Mouse (Mus musculus): ENCODE results near the gene Gatd1. TPM values are rescaled to one million over a fixed set of nuclear protein-coding genes. Genes with fewer than 3 reads are reported as not detected.
"Not testable (repeated sequence)": the region's sequence is repeated elsewhere in the genome, so short reads cannot be mapped to it uniquely, and the experiment has no call there.

Gene Gatd1
- polyA plus RNA-seq, 1 experiment from 2014 or later = 63.7 TPM

- peaks cover 16% of the 10 kb centered on the region for H3K36me3 ChIP-seq (ENCODE audit: insufficient read depth, low read length)
- H3K4me1 ChIP-seq (ENCODE audit: insufficient read depth, low read length) = peaks cover 20% of the 10 kb centered on the region
- 87% methylated on average over 6 of the region's 6 CpGs for WGBS
- ATAC-seq (ENCODE audit: low FRiP score, low TSS enrichment) = no peak
- H3K4me2 ChIP-seq (replicated peaks; ENCODE audit: low read depth, low read length) = no peak overlapping the region
- H3K4me3 ChIP-seq (ENCODE audit: low read length) = no peak overlapping the region
- no peaks in the 10 kb centered on the region for H3K27me3 ChIP-seq (ENCODE audit: insufficient read depth, low read length)
- no peak overlapping the region for H3K27ac ChIP-seq (ENCODE audit: low read length)
- H3K9ac ChIP-seq (replicated peaks; ENCODE audit: low read length) = no peak overlapping the region
- H3K9me3 ChIP-seq (ENCODE audit: low read length) = no peaks in the 10 kb centered on the region
Observed at GRCm38 (mm10) chr7:141456739-141457138, 42.8 kb upstream of the Gatd1 start.

GRCm38 (mm10) chr7:141455610-141456314, 41.8 kb upstream of the Gatd1 start:
- H3K4me2 ChIP-seq (replicated peaks; ENCODE audit: low read depth, low read length) = peak overlapping the region; percentile 92
- H3K27ac ChIP-seq (ENCODE audit: low read length) = peak overlapping the region; percentile 82
- peak overlapping the region; percentile 70 for H3K9ac ChIP-seq (replicated peaks; ENCODE audit: low read length)
- H3K27me3 ChIP-seq (ENCODE audit: insufficient read depth, low read length) = no peaks in the 10 kb centered on the region
- ATAC-seq (ENCODE audit: low FRiP score, low TSS enrichment) = peak; percentile 35
- peaks cover 26% of the 10 kb centered on the region for H3K36me3 ChIP-seq (ENCODE audit: insufficient read depth, low read length)
- H3K4me1 ChIP-seq (ENCODE audit: insufficient read depth, low read length) = peaks cover 12% of the 10 kb centered on the region
- peak overlapping the region; percentile 77 for H3K4me3 ChIP-seq (ENCODE audit: low read length)
- under 1% methylated on average over 23 of the region's 23 CpGs for WGBS
- no peaks in the 10 kb centered on the region for H3K9me3 ChIP-seq (ENCODE audit: low read length)

GRCm38 (mm10) chr7:141454967-141455551, 41.1 kb upstream of the Gatd1 start, which contains the start of gene Pnpla2:
Gene Pnpla2 (plus strand): TSS chr7:141455198.
- under 1% methylated on average over 45 of the region's 45 CpGs for WGBS
- peak within 1 kb of the TSS; percentile 70 for H3K9ac ChIP-seq (replicated peaks; ENCODE audit: low read length)
- peak; percentile 84 for ATAC-seq (ENCODE audit: low FRiP score, low TSS enrichment)
- no peaks in the 10 kb centered on the region for H3K9me3 ChIP-seq (ENCODE audit: low read length)
- H3K4me1 ChIP-seq (ENCODE audit: insufficient read depth, low read length) = peaks cover 12% of the 10 kb centered on the region
- peak within 1 kb of the TSS; percentile 92 for H3K4me2 ChIP-seq (replicated peaks; ENCODE audit: low read depth, low read length)
- H3K27ac ChIP-seq (ENCODE audit: low read length) = peak within 1 kb of the TSS; percentile 82
- H3K4me3 ChIP-seq (ENCODE audit: low read length) = peak within 1 kb of the TSS; percentile 77
- no peaks in the 10 kb centered on the region for H3K27me3 ChIP-seq (ENCODE audit: insufficient read depth, low read length)
- peaks cover 33% of the 10 kb centered on the region for H3K36me3 ChIP-seq (ENCODE audit: insufficient read depth, low read length)

GRCm38 (mm10) chr7:141453636-141454035, 39.7 kb upstream of the Gatd1 start:
- H3K27me3 ChIP-seq (ENCODE audit: insufficient read depth, low read length) = no peaks in the 10 kb centered on the region
- H3K36me3 ChIP-seq (ENCODE audit: insufficient read depth, low read length) = peaks cover 31% of the 10 kb centered on the region
- no peak overlapping the region for H3K9ac ChIP-seq (replicated peaks; ENCODE audit: low read length)
- WGBS = 78% methylated on average over 2 of the region's 2 CpGs
- H3K9me3 ChIP-seq (ENCODE audit: low read length) = no peaks in the 10 kb centered on the region
- H3K4me1 ChIP-seq (ENCODE audit: insufficient read depth, low read length) = peaks cover 16% of the 10 kb centered on the region
- no peak overlapping the region for H3K4me3 ChIP-seq (ENCODE audit: low read length)
- H3K4me2 ChIP-seq (replicated peaks; ENCODE audit: low read depth, low read length) = no peak overlapping the region
- ATAC-seq (ENCODE audit: low FRiP score, low TSS enrichment) = no peak
- no peak overlapping the region for H3K27ac ChIP-seq (ENCODE audit: low read length)

GRCm38 (mm10) chr7:141451928-141452327, 38.0 kb upstream of the Gatd1 start:
- peaks cover 33% of the 10 kb centered on the region for H3K36me3 ChIP-seq (ENCODE audit: insufficient read depth, low read length)
- no peaks in the 10 kb centered on the region for H3K9me3 ChIP-seq (ENCODE audit: low read length)
- no peak overlapping the region for H3K27ac ChIP-seq (ENCODE audit: low read length)
- peaks cover 21% of the 10 kb centered on the region for H3K4me1 ChIP-seq (ENCODE audit: insufficient read depth, low read length)
- H3K27me3 ChIP-seq (ENCODE audit: insufficient read depth, low read length) = no peaks in the 10 kb centered on the region
- no peak overlapping the region; the same call in 1 of the 2 replicates for H3K9ac ChIP-seq (replicated peaks; ENCODE audit: low read length)
- H3K4me3 ChIP-seq (ENCODE audit: low read length) = no peak overlapping the region
- no peak overlapping the region for H3K4me2 ChIP-seq (replicated peaks; ENCODE audit: low read depth, low read length)
- no peak for ATAC-seq (ENCODE audit: low FRiP score, low TSS enrichment)

- Histone ChIP-seq H3K4me2 (replicated peaks; ENCODE audit: low read depth, low read length) (peak within 1 kb of the TSS; percentile 83), H3K36me3 (ENCODE audit: insufficient read depth, low read length) (peaks cover 33% of the 10 kb centered on the region), H3K9me3 (ENCODE audit: low read length) (no peaks in the 10 kb centered on the region), H3K27me3 (ENCODE audit: insufficient read depth, low read length) (no peaks in the 10 kb centered on the region), H3K4me3 (ENCODE audit: low read length) (peak within 1 kb of the TSS; percentile 88), H3K9ac (replicated peaks; ENCODE audit: low read length) (peak within 1 kb of the TSS; percentile 93), H3K4me1 (ENCODE audit: insufficient read depth, low read length) (peaks cover 23% of the 10 kb centered on the region), H3K27ac (ENCODE audit: low read length) (peak within 1 kb of the TSS; percentile 90)
- peak; percentile 87 for ATAC-seq (ENCODE audit: low FRiP score, low TSS enrichment)
- WGBS = under 1% methylated on average over 63 of the region's 63 CpGs
Observed at GRCm38 (mm10) chr7:141447110-141447991, 33.4 kb upstream of the Gatd1 start, which contains the start of gene Rplp2. Gene Rplp2 (plus strand): TSS chr7:141447370.

- peaks cover 31% of the 10 kb centered on the region for H3K4me1 ChIP-seq (ENCODE audit: insufficient read depth, low read length)
- H3K4me2 ChIP-seq (replicated peaks; ENCODE audit: low read depth, low read length); H3K4me3 ChIP-seq (ENCODE audit: low read length); H3K9ac ChIP-seq (replicated peaks; ENCODE audit: low read length); H3K9me3 ChIP-seq (ENCODE audit: low read length); H3K27me3 ChIP-seq (ENCODE audit: insufficient read depth, low read length); H3K27ac ChIP-seq (ENCODE audit: low read length); ATAC-seq (ENCODE audit: low FRiP score, low TSS enrichment): not testable (repeated sequence)
- peaks cover 24% of the 10 kb centered on the region for H3K36me3 ChIP-seq (ENCODE audit: insufficient read depth, low read length)
- whole genome bisulfite sequencing = 84% methylated on average over 3 of the region's 3 CpGs
Observed at GRCm38 (mm10) chr7:141446374-141446773, 32.4 kb upstream of the Gatd1 start.

- H3K4me2 ChIP-seq (replicated peaks; ENCODE audit: low read depth, low read length) = peak within 1 kb of the TSS; percentile 89
- no peaks in the 10 kb centered on the region for H3K9me3 ChIP-seq (ENCODE audit: low read length)
- peak; percentile 57 for ATAC-seq (ENCODE audit: low FRiP score, low TSS enrichment)
- H3K36me3 ChIP-seq (ENCODE audit: insufficient read depth, low read length) = peaks cover 16% of the 10 kb centered on the region; the same call in 1 of the 2 replicates
- H3K27ac ChIP-seq (ENCODE audit: low read length) = peak within 1 kb of the TSS; percentile 68; the same call in 1 of the 2 replicates
- WGBS = under 1% methylated on average over 25 of the region's 25 CpGs
- H3K4me1 ChIP-seq (ENCODE audit: insufficient read depth, low read length) = peaks cover 29% of the 10 kb centered on the region
- no peaks in the 10 kb centered on the region for H3K27me3 ChIP-seq (ENCODE audit: insufficient read depth, low read length)
- peak within 1 kb of the TSS; percentile 66 for H3K9ac ChIP-seq (replicated peaks; ENCODE audit: low read length)
- H3K4me3 ChIP-seq (ENCODE audit: low read length) = peak within 1 kb of the TSS; percentile 54
Observed at GRCm38 (mm10) chr7:141443828-141444237, 29.9 kb upstream of the Gatd1 start, which contains the start of gene Pidd1. Gene Pidd1 (minus strand): TSS chr7:141444025.

- no peak; the same call in 1 of the 2 replicates for ATAC-seq (ENCODE audit: low FRiP score, low TSS enrichment)
Observed at GRCm38 (mm10) chr7:141443081-141443821, 29.3 kb upstream of the Gatd1 start.

More at GRCm38 (mm10) chr7:141443081-141443821, 29.3 kb upstream of the Gatd1 start:
- Histone ChIP-seq H3K4me2 (replicated peaks; ENCODE audit: low read depth, low read length) (peak overlapping the region; percentile 89), H3K4me1 (ENCODE audit: insufficient read depth, low read length) (peaks cover 24% of the 10 kb centered on the region), H3K36me3 (ENCODE audit: insufficient read depth, low read length) (peaks cover 18% of the 10 kb centered on the region; the same call in 1 of the 2 replicates), H3K9ac (replicated peaks; ENCODE audit: low read length) (peak overlapping the region; percentile 66), H3K27me3 (ENCODE audit: insufficient read depth, low read length) (no peaks in the 10 kb centered on the region), H3K4me3 (ENCODE audit: low read length) (peak overlapping the region; percentile 54), H3K27ac (ENCODE audit: low read length) (peak overlapping the region; percentile 52; the same call in 1 of the 2 replicates), H3K9me3 (ENCODE audit: low read length) (no peaks in the 10 kb centered on the region)
- 15% methylated on average over 12 of the region's 12 CpGs for WGBS

Measured in kidney, embryonic 16.5 days (tissue).